Mouse (Mus musculus) CH12.LX (cell line): ENCODE results near the gene Mtch2. TPM values are rescaled to one million over a fixed set of nuclear protein-coding genes. Genes with fewer than 3 reads are reported as not detected.

ENCODE experiments used
- DNase-seq: peaks from one replicate; pipeline ENCODE4 v3.0.0-alpha.2; 2013; ENCODE audit errors: extremely low read depth
- H3K27ac ChIP-seq: 2 replicates; pipeline ENCODE4 v1.5.1; 2012; ENCODE audit warnings: low read depth, mild to moderate bottlenecking, control low read depth, moderate library complexity; ENCODE audit not compliant: insufficient read depth
- H3K27me3 ChIP-seq: replicated peaks from 2 replicates; pipeline ENCODE3; 2012; ENCODE audit warnings: inconsistent platforms
- H3K36me3 ChIP-seq, 2 experiments: replicated peaks in 1 of 2; 2 replicates each; pipeline versions ENCODE3 to v1.6.1; 2012; ENCODE audit warnings: inconsistent platforms in 1 of 2, low read length in 1 of 2, mild to moderate bottlenecking in 1 of 2, mixed read lengths in 1 of 2, moderate library complexity in 1 of 2; ENCODE audit not compliant: control insufficient read depth in 1 of 2, insufficient read depth in 1 of 2
- H3K4me1 ChIP-seq, 2 experiments: 2 replicates each; pipeline ENCODE4 v1.6.1; 2012; ENCODE audit warnings: inconsistent platforms in 1 of 2, moderate library complexity in 1 of 2; ENCODE audit not compliant: insufficient read depth in 2 of 2, control insufficient read depth in 1 of 2
- H3K4me2 ChIP-seq: 2 replicates; pipeline ENCODE4 v1.6.1; 2012; ENCODE audit warnings: low read depth, mild to moderate bottlenecking, control low read depth; ENCODE audit not compliant: poor library complexity, insufficient read depth, severe bottlenecking
- H3K4me3 ChIP-seq, 3 experiments: fragments of 150-350 bp in 1 of 3; sonication (generic) in 1 of 3; replicated peaks in 1 of 3; 2 replicates each; pipeline versions ENCODE3 to v1.5.1; 2011 to 2012; ENCODE audit warnings: low read depth in 2 of 3, low read length in 2 of 3, mild to moderate bottlenecking in 2 of 3, moderate library complexity in 2 of 3, control low read depth in 1 of 3, improper control_type of control experiment in 1 of 3, inconsistent platforms in 1 of 3, mixed read lengths in 1 of 3; ENCODE audit not compliant: poor library complexity in 1 of 3
- H3K79me2 ChIP-seq: replicated peaks from 2 replicates; pipeline ENCODE4 v1.6.1; 2012; ENCODE audit warnings: mild to moderate bottlenecking, moderate library complexity; ENCODE audit not compliant: control insufficient read depth, poor library complexity, insufficient read depth, severe bottlenecking; ENCODE audit errors: extremely low read depth
- H3K9ac ChIP-seq: 2 replicates; pipeline ENCODE4 v1.6.1; 2012; ENCODE audit warnings: low read depth, mild to moderate bottlenecking, control low read depth, moderate library complexity; ENCODE audit not compliant: insufficient read depth
- H3K9me3 ChIP-seq: replicated peaks from 2 replicates; pipeline ENCODE3; 2012; ENCODE audit warnings: low read length, inconsistent platforms, mixed read lengths
- EP300 ChIP-seq: IDR thresholded peaks from 2 replicates; pipeline ENCODE4 v1.6.1; 2011; ENCODE audit warnings: low read length, improper control_type of control experiment
- ETS1 ChIP-seq: conservative IDR thresholded peaks from 2 replicates; pipeline ENCODE4 v1.6.1; 2012; ENCODE audit warnings: low read depth, mild to moderate bottlenecking, inconsistent platforms, low read length, improper control_type of control experiment, moderate library complexity
- HCFC1 ChIP-seq: IDR thresholded peaks from 2 replicates; pipeline ENCODE4 v1.6.1; 2012; ENCODE audit warnings: low read depth, mild to moderate bottlenecking, inconsistent platforms, low read length, improper control_type of control experiment
- JUN ChIP-seq: IDR thresholded peaks from 2 replicates; pipeline ENCODE4 v1.6.1; 2011; ENCODE audit warnings: low read depth, mild to moderate bottlenecking, low read length, improper control_type of control experiment, moderate library complexity; ENCODE audit not compliant: insufficient read depth
- MAZ ChIP-seq: IDR thresholded peaks from 2 replicates; pipeline ENCODE4 v1.6.1; 2012; ENCODE audit warnings: low read depth, mild to moderate bottlenecking, inconsistent platforms, low read length, improper control_type of control experiment, moderate library complexity
- MXI1 ChIP-seq: IDR thresholded peaks from 2 replicates; pipeline ENCODE4 v1.6.1; 2011; ENCODE audit warnings: mild to moderate bottlenecking, low read depth, low read length, improper control_type of control experiment
- NRF1 ChIP-seq: IDR thresholded peaks from 2 replicates; pipeline ENCODE4 v1.6.1; 2014; ENCODE audit warnings: low read depth, mild to moderate bottlenecking, inconsistent platforms, low read length, improper control_type of control experiment, moderate library complexity
- RAD21 ChIP-seq: IDR thresholded peaks from 2 replicates; pipeline ENCODE4 v1.6.1; 2011; ENCODE audit warnings: low read depth, mild to moderate bottlenecking, low read length, improper control_type of control experiment, moderate library complexity
- SMC3 ChIP-seq: IDR thresholded peaks from 2 replicates; pipeline ENCODE4 v1.6.1; 2011; ENCODE audit warnings: low read depth, low read length, improper control_type of control experiment
- TBP ChIP-seq: conservative IDR thresholded peaks from 2 replicates; pipeline ENCODE4 v1.6.1; 2011; ENCODE audit warnings: low read depth, low read length, improper control_type of control experiment
- UBTF ChIP-seq: IDR thresholded peaks from 2 replicates; pipeline ENCODE4 v1.6.1; 2012; ENCODE audit warnings: low read depth, mild to moderate bottlenecking, inconsistent platforms, low read length, improper control_type of control experiment, moderate library complexity
- USF1 ChIP-seq: IDR thresholded peaks from 2 replicates; pipeline ENCODE4 v1.6.1; 2014; ENCODE audit warnings: low read depth, mild to moderate bottlenecking, inconsistent platforms, low read length, improper control_type of control experiment
- ZC3H11A ChIP-seq: IDR thresholded peaks from 2 replicates; pipeline ENCODE4 v1.6.1; 2012; ENCODE audit warnings: low read depth, mild to moderate bottlenecking, inconsistent platforms, low read length, improper control_type of control experiment
- ZKSCAN1 ChIP-seq: IDR thresholded peaks from 2 replicates; pipeline ENCODE4 v1.6.1; 2012; ENCODE audit warnings: low read depth, inconsistent platforms, low read length, improper control_type of control experiment, borderline replicate concordance
- ZMIZ1 ChIP-seq: IDR thresholded peaks from 2 replicates; pipeline ENCODE4 v1.6.1; 2012; ENCODE audit warnings: low read depth, mild to moderate bottlenecking, inconsistent platforms, low read length, improper control_type of control experiment
- ZNF384 ChIP-seq: IDR thresholded peaks from 2 replicates; pipeline ENCODE4 v1.6.1; 2012; ENCODE audit warnings: low read depth, low read length, improper control_type of control experiment, inconsistent platforms
- dilution Hi-C: fragments of 300-500 bp; cut with MboI; formaldehyde crosslinking; loops from 2 replicates; pipeline ENCODE4 v1.14.3; 2020; ENCODE audit warnings: low sequenced_read_pairs; ENCODE audit not compliant: extremely low pct_unique_long_range_greater_than_20kb, extremely low pct_ligation_motif_present
- in situ Hi-C: fragments of 300-500 bp; cut with MboI; formaldehyde crosslinking; loops from 3 replicates; pipeline ENCODE4 v1.14.3; 2019; ENCODE audit warnings: low sequenced_read_pairs, low pct_ligation_motif_present, low pct_unique_long_range_greater_than_20kb, mixed read lengths
- polyA plus RNA-seq: library from polyadenylated mRNA; unstranded; fragments of >175 nt; gene quantifications from 2 replicates; pipeline ENCODE4 v1.2.1, GENCODE M21; 2012; ENCODE audit warnings: low read depth; ENCODE audit not compliant: insufficient read length
- total RNA-seq, 2 experiments: library from RNA; depleted of rRNA; stranded (reverse); fragments of 300-350 nt in 1 of 2; fragments of >200 nt in 1 of 2; gene quantifications; 2 replicates each; pipeline ENCODE4 v1.2.3; 2012 to 2014

Gene Mtch2
- total and polyA plus RNA-seq, 3 experiments: 70.0 to 162 (median 158) TPM

GRCm38 (mm10) chr2:90911668-90912067 is 64.7 kb downstream of the Mtch2 start:
- DNase-seq: no peak
- Histone ChIP-seq H3K79me2 (peaks cover 28% of the 10 kb centered on the region), H3K27ac (no peak overlapping the region), H3K4me2 (no peak overlapping the region), H3K27me3 (no peaks in the 10 kb centered on the region), H3K4me3 (no peak overlapping the region), H3K4me1 (peaks cover 0 to 25% of the 10 kb centered on the region in 2 experiments; a peak in 2 of 4 replicates), H3K9me3 (no peaks in the 10 kb centered on the region), H3K9ac (no peak overlapping the region), H3K36me3 (peaks cover 46 to 78% of the 10 kb centered on the region in 2 experiments)
- in situ Hi-C loops: no loop called here
- dilution Hi-C loops: no loop called here
- TF ChIP-seq SMC3 (no peak), EP300 (no peak), ZC3H11A (no peak), USF1 (no peak), NRF1 (no peak), MAZ (no peak), ETS1 (no peak), JUN (no peak), ZNF384 (no peak), HCFC1 (no peak)

GRCm38 (mm10) chr2:90913671-90914070 is 66.7 kb downstream of the Mtch2 start:
- dilution Hi-C loops (no loop called here), in situ Hi-C loops (no loop called here)
- DNase-seq: no peak
- Histone ChIP-seq H3K27ac (no peak overlapping the region), H3K4me2 (no peak overlapping the region), H3K79me2 (peaks cover 33% of the 10 kb centered on the region), H3K36me3 (peaks cover 36 to 60% of the 10 kb centered on the region in 2 experiments), H3K27me3 (no peaks in the 10 kb centered on the region), H3K4me3 (no peak overlapping the region), H3K4me1 (peaks cover 0 to 20% of the 10 kb centered on the region in 2 experiments; a peak in 2 of 4 replicates), H3K9ac (no peak overlapping the region), H3K9me3 (no peaks in the 10 kb centered on the region)
- TF ChIP-seq ZKSCAN1 (no peak), TBP (no peak), ZMIZ1 (no peak), MXI1 (no peak), RAD21 (no peak), UBTF (no peak), EP300 (no peak)
